Mouse (Mus musculus): ENCODE data around the gene Angptl7.

- TF ChIP-seq POLR2A (IDR thresholded peaks at IDR 0.05; ENCODE audit: control insufficient read depth, extremely low read depth, insufficient read depth, low read length, poor library complexity) (no peak), CTCF (IDR thresholded peaks at IDR 0.05; ENCODE audit: borderline replicate concordance, control insufficient read depth, extremely low read depth, insufficient read depth, low read length, poor library complexity) (no peak)
These were observed 33.5 kb upstream of the Angptl7 start for GRCm38 (mm10) chr4:148533613-148534328.
